Mouse (Mus musculus) forebrain, embryonic 16.5 days (tissue): ENCODE measurements at regions not wholly inside any gene's neighbourhood (a gene's known extent, or its start where the extent isn't known, plus 50 kb on each side); places are given as distances from the start of the nearest gene placed in this dataset.

ENCODE experiments used
- ATAC-seq: fragments of 200-750 bp; cut with Nextera tagmentation; 2 replicates; pipeline ENCODE4 v1.8.0; 2017; ENCODE audit warnings: mild to moderate bottlenecking, moderate library complexity
- H3K27ac ChIP-seq: fragments of 300-500 bp; sonication (generic); 2 replicates; pipeline ENCODE4 v1.5.1; 2014; ENCODE audit warnings: low read length, control low read depth
- H3K27me3 ChIP-seq: fragments of 300-500 bp; sonication (generic); replicated peaks from 2 replicates; pipeline ENCODE4 v1.6.1; 2014; ENCODE audit warnings: low read length; ENCODE audit not compliant: control insufficient read depth, insufficient read depth
- H3K36me3 ChIP-seq: fragments of 300-500 bp; sonication (generic); 2 replicates; pipeline ENCODE4 v1.6.1; 2014; ENCODE audit not compliant: control insufficient read depth, insufficient read depth
- H3K4me1 ChIP-seq: fragments of 300-500 bp; sonication (generic); replicated peaks from 2 replicates; pipeline ENCODE4 v1.6.1; 2014; ENCODE audit warnings: low read length; ENCODE audit not compliant: control insufficient read depth, insufficient read depth
- H3K4me2 ChIP-seq: fragments of 300-500 bp; sonication (generic); 2 replicates; pipeline ENCODE4 v1.6.1; 2014; ENCODE audit warnings: mild to moderate bottlenecking, low read length, control low read depth
- H3K4me3 ChIP-seq: fragments of 300-500 bp; sonication (generic); replicated peaks from 2 replicates; pipeline ENCODE4 v1.5.1; 2014; ENCODE audit warnings: mild to moderate bottlenecking, low read length, control low read depth
- H3K9ac ChIP-seq: fragments of 300-500 bp; sonication (generic); replicated peaks from 2 replicates; pipeline ENCODE4 v1.6.1; 2014; ENCODE audit warnings: low read depth, low read length, control low read depth
- H3K9me3 ChIP-seq: fragments of 300-500 bp; sonication (generic); 2 replicates; pipeline ENCODE4 v1.6.1; 2016; ENCODE audit warnings: low read length; ENCODE audit not compliant: control insufficient read depth
- WGBS: fragments of 180-500 bp; shearing (Covaris S2); extraction: QIAGEN DNeasy Blood & Tissue Kit; methylation state at CpG from one replicate; pipeline ENCODE4 v1.1.7; 2014; 5-methylcytosine and 5-hydroxymethylcytosine counted together

- H3K4me3 ChIP-seq = no peak overlapping the region
- H3K9me3 ChIP-seq = no peaks in the 10 kb centered on the region
- H3K4me2 ChIP-seq = no peak overlapping the region
- H3K27ac ChIP-seq = no peak overlapping the region
- no peak overlapping the region for H3K9ac ChIP-seq
- WGBS = 80% methylated on average over 9 of the region's 9 CpGs
- ATAC-seq = no peak
- H3K36me3 ChIP-seq = no peaks in the 10 kb centered on the region
- 0 out of 2 replicates have a peak, but pooled peaks cover 3% of the 10 kb centered on the region for H3K4me1 ChIP-seq
- H3K27me3 ChIP-seq = no peaks in the 10 kb centered on the region
Measured at GRCm38 (mm10) chr8:116196623-116197184, 308.1 kb upstream of the Dynlrb2 start.

- Histone ChIP-seq H3K27me3 (no peaks in the 10 kb centered on the region), H3K9me3 (no peaks in the 10 kb centered on the region), H3K4me3 (no peak overlapping the region), H3K4me1 (no peaks in the 10 kb centered on the region), H3K27ac (no peak overlapping the region), H3K9ac (no peak overlapping the region), H3K4me2 (no peak overlapping the region), H3K36me3 (no peaks in the 10 kb centered on the region)
- WGBS = 13% methylated on average over 3 of the region's 3 CpGs
- no peak for ATAC-seq
Measured at GRCm38 (mm10) chr8:116192096-116192495, 312.7 kb upstream of the Dynlrb2 start.

- no peak overlapping the region for H3K27ac ChIP-seq
- H3K4me3 ChIP-seq = no peak overlapping the region
- no peaks in the 10 kb centered on the region for H3K27me3 ChIP-seq
- no peak overlapping the region for H3K4me2 ChIP-seq
- H3K4me1 ChIP-seq = 0 out of 2 replicates have a peak, but pooled peaks cover 3% of the 10 kb centered on the region
- H3K9ac ChIP-seq = no peak overlapping the region
- WGBS = 86% methylated on average over 7 of the region's 7 CpGs
- H3K9me3 ChIP-seq = no peaks in the 10 kb centered on the region
- no peaks in the 10 kb centered on the region for H3K36me3 ChIP-seq
- no peak for ATAC-seq
Measured at GRCm38 (mm10) chr8:116185206-116185605, 319.6 kb upstream of the Dynlrb2 start.

- Histone ChIP-seq H3K4me2 (no peak overlapping the region), H3K4me3 (no peak overlapping the region), H3K4me1 (0 out of 2 replicates have a peak, but pooled peaks cover 3% of the 10 kb centered on the region), H3K36me3 (no peaks in the 10 kb centered on the region), H3K9me3 (no peaks in the 10 kb centered on the region), H3K27ac (no peak overlapping the region), H3K9ac (no peak overlapping the region), H3K27me3 (no peaks in the 10 kb centered on the region)
- no peak for ATAC-seq
- 68% methylated on average over 8 of the region's 8 CpGs for WGBS
Measured at GRCm38 (mm10) chr8:116184241-116184640, 320.5 kb upstream of the Dynlrb2 start.

GRCm38 (mm10) chr8:116177946-116178345 is 326.8 kb upstream of the Dynlrb2 start:
- no peaks in the 10 kb centered on the region for H3K36me3 ChIP-seq
- no peak overlapping the region for H3K4me3 ChIP-seq
- H3K4me1 ChIP-seq = no peaks in the 10 kb centered on the region
- no peaks in the 10 kb centered on the region for H3K27me3 ChIP-seq
- 81% methylated on average over 2 of the region's 2 CpGs for WGBS
- no peak overlapping the region for H3K4me2 ChIP-seq
- H3K27ac ChIP-seq = no peak overlapping the region
- H3K9ac ChIP-seq = no peak overlapping the region
- ATAC-seq = no peak
- no peaks in the 10 kb centered on the region for H3K9me3 ChIP-seq

- ATAC-seq = no peak
- Histone ChIP-seq H3K36me3 (no peaks in the 10 kb centered on the region), H3K27ac (no peak overlapping the region), H3K4me3 (no peak overlapping the region), H3K27me3 (no peaks in the 10 kb centered on the region), H3K9me3 (no peaks in the 10 kb centered on the region), H3K4me2 (no peak overlapping the region), H3K9ac (no peak overlapping the region), H3K4me1 (no peaks in the 10 kb centered on the region)
- WGBS = 62% methylated on average over 3 of the region's 3 CpGs
Measured at GRCm38 (mm10) chr8:116174891-116175290, 329.9 kb upstream of the Dynlrb2 start.

- H3K4me1 ChIP-seq = no peaks in the 10 kb centered on the region
- no peak overlapping the region for H3K9ac ChIP-seq
- H3K4me2 ChIP-seq = no peak overlapping the region
- H3K4me3 ChIP-seq = no peak overlapping the region
- H3K9me3 ChIP-seq = no peaks in the 10 kb centered on the region
- ATAC-seq = no peak
- no peaks in the 10 kb centered on the region for H3K27me3 ChIP-seq
- H3K27ac ChIP-seq = no peak overlapping the region
- no peaks in the 10 kb centered on the region for H3K36me3 ChIP-seq
- 78% methylated on average over 1 of the region's 1 CpGs for WGBS
Measured at GRCm38 (mm10) chr8:116173961-116174360, 330.8 kb upstream of the Dynlrb2 start.

- Histone ChIP-seq H3K27me3 (no peaks in the 10 kb centered on the region), H3K9ac (no peak overlapping the region), H3K4me2 (no peak overlapping the region), H3K9me3 (no peaks in the 10 kb centered on the region), H3K4me1 (0 out of 2 replicates have a peak, but pooled peaks cover 7% of the 10 kb centered on the region), H3K36me3 (no peaks in the 10 kb centered on the region), H3K27ac (no peak overlapping the region), H3K4me3 (no peak overlapping the region)
- ATAC-seq = no peak
- 80% methylated on average over 4 of the region's 4 CpGs for WGBS
Measured at GRCm38 (mm10) chr8:116167874-116168273, 336.9 kb upstream of the Dynlrb2 start.

- no peak overlapping the region for H3K4me2 ChIP-seq
- H3K9ac ChIP-seq = no peak overlapping the region
- 0 out of 2 replicates have a peak, but pooled peaks cover 7% of the 10 kb centered on the region for H3K4me1 ChIP-seq
- no peak for ATAC-seq
- no peaks in the 10 kb centered on the region for H3K27me3 ChIP-seq
- 4% methylated on average over 8 of the region's 8 CpGs for WGBS
- H3K27ac ChIP-seq = no peak overlapping the region
- no peaks in the 10 kb centered on the region for H3K9me3 ChIP-seq
- H3K36me3 ChIP-seq = no peaks in the 10 kb centered on the region
- no peak overlapping the region for H3K4me3 ChIP-seq
Measured at GRCm38 (mm10) chr8:116164989-116165299, 339.8 kb upstream of the Dynlrb2 start.
